Mouse (Mus musculus): ENCODE measurements at regions not wholly inside any gene's neighbourhood (a gene's known extent, or its start where the extent isn't known, plus 50 kb on each side); places are given as distances from the start of the nearest gene placed in this dataset.
A peak's percentile ranks its signal among the peaks of the same experiment; 100 is the strongest.

DNA sequence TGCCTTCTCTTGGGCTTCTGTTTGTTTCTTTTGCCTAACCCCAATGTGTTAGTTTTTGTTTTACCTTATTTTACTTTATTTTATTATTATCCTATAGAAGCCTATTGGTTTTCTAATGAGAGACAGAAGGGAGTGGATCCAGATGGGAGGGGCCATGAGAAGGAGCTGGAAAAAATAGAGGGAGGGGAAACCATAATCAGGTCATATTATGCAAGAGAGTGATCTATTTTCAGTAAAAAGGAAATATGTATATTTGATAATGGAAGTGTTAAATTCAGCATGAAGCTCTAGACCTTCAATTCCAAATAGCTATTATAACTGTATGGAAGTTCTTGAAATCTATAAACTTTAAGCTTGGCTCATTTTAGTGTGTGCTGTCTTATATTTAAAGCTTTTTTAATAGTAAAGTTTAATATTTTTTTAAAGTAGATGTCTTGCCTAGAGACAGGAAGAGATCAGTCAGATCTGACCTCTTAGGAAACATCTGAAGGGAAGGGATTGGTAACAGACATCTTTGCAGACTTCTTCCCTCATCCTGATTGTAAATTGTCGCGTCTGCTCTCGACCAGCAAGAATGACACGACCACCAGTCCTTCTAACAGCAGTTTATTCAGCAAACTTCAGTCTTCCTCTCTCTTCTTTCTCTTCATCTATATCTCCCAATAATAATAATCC, 87.8 kb upstream of the Supt20 start:
- DNase-seq: no peak

DNA sequence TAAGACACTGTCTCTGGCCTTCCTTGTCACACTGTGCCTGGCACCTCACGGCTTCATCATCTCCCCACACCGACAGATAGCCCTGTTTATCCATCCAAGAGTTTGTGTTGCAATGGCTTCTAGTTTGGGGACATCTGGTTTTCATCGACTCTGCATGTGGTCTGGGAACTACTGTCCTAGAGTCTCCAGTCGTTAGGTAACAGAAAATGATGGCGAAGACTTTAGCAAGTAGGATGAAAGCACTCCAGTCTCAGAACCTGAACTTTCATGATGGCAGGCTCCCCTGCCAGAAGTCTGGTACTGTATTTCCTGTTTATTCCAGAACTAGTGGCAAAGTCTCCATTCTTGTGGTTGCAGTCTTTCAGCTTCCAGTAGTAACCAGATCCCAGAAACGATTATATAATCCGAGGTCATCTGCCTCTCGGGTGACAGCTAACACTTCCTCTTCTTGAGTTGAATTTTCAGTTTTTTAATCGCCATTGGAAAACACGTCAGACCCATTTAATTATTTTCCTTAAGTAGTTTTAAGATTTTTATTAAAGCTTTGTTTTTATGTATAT, 81.1 kb upstream of the Supt20 start:
- DNase-seq: peak; percentile 88

DNA sequence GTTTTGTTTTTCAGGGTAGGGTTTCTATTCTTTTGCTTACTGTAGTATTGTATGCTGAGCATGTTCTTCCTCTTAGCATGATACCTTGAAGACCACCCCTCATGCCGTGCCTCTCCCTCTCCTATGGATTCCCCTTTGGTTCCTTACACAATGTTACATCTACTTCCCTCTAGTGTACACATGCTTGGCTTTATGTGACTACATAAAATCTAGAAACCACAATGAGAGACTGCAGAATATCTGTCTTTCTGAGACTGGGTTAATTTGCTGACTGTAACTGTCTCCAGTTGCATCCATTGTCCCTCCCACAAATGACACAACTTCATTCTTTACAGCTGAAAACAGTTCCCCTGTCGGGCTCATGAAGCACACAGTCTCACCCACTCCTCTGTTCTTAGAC, 78.8 kb upstream of the Supt20 start:
- DNase-seq: peak; percentile 37

DNA sequence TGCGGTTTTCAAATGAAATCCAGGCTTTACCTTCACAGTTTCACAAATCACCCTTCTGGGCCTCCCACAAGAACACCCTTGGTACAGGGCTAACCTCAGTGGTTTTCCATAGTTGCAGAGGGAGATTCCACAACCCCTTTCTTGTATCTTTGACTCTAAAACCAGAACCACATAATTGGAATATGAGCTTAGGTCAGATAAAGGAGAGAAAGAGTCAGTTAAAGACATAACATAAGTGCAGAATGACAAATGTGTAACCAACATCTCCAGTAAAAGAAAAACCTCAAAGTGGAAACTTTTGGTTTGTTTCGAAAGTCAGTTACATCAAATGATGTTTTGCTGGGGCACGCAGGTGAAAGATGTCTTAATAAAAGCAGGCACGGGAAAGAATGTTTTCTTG, 75.3 kb upstream of the Supt20 start:
- DNase-seq: peak; percentile 2

DNA sequence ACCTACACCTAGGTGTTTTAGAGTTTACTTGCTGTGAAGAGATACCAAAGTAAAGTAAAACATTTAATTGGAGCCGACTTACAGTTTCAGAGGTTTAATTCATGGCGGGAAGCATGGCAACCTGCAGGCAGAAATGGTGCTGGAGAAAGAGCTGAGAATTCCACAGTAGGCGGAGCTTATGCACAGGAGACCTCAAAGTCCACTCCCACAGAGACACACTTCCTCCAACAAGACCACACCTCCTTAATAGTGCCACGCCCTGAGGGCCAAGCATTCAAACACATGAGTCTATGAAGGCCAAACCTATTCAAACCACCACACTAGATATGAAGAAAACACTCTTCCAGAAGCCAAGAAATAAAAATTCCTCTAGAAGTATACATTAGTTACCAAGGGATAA, 74.3 kb upstream of the Supt20 start:
- peak; percentile 62 for DNase-seq

DNA sequence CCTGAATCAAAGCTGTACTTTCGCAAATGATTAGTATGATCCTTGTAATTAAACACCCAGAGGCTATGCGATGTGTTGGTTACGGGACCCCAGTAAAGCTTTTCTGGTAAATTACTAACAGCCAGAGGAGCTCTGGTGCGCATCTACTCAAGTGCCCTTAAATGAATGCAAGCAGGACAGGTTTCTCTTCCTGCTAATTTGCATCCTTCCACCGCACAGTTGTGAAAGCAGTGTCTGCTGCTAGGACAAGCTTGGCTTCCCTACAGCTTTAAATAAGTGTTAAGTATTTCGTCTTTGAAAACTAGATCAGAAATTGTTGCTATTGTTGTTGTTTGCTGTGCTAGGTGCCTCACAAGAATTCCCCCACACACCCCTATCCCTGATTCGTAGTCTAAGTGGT, 62.4 kb upstream of the Supt20 start:
- peak; percentile 51 for DNase-seq

DNA sequence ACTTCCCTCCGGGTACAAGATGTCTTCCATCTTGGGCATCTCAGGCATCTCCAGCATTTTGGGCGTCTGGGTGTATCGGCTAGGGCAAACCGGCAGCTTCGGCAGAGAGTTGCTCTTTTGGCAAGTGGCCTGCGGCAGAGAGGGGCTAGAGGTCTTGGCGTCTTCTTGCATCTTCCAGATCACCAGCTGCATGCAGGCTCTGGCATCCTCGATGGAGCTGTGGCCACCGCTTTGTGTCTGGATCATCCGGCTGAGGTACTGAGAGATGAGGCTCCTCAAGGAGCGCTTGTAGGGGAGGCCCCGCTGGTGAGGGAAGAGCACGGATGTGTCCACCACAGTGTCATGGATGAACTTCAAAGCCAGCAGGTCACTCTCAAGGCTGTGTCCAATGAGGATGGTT, 59.9 kb upstream of the Supt20 start:
- DNase-seq: peak; percentile 91

DNA sequence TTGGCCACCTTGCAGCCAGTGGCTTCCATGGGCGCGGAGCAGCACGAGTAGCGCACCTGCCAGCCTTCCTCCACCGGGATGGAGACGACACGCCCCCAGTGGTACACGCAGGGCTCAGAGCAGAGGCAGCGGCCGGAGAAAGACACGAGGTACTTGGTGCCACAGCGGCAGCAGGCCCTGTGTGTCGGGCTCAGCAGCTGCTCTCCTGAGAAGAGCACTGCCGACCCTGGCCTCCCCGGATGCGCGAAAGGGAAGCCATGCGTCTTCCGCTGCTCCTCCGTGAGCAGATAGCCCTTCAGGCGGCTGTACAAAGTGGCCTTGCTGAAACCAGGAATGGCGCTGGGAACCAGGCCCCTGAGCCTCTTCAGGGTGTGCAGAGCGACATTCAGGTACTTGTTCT, 59.2 kb upstream of the Supt20 start:
- peak; percentile 70 for DNase-seq

DNA sequence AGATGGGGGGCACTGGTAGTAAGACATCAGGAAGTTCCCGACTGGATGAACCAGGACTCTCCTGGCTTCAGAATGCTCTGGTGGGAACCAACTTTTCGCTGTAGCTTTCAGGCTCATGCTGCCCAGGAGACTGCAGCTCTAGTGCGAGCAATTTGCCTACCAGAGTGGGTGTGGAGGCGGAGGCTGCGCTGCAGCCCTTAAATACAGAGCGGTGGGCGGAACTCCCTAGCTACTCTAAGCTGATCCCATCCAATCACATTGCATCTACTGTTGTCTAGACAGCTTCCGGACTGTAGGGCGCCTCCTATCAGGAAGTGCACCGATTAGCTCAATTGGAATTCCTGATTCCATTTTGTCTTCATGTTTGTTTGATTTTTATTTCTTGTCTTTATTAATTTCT, 58.2 kb upstream of the Supt20 start:
- DNase-seq: peak; percentile 85
